Mouse (Mus musculus) limb, embryonic 12.5 days (tissue): ENCODE measurements around the gene Gcn1l1. TPM values are rescaled to one million over a fixed set of nuclear protein-coding genes. Genes with fewer than 3 reads are reported as not detected.

Source experiments
- ATAC-seq: fragments of 200-750 bp; cut with Nextera tagmentation; 2 replicates; pipeline ENCODE4 v1.8.0; 2017; ENCODE audit warnings: low read depth, moderate TSS enrichment; ENCODE audit not compliant: insufficient number of reproducible peaks, insufficient read depth, low FRiP score, low TSS enrichment
- H3K27ac ChIP-seq: fragments of 300-500 bp; sonication (generic); 2 replicates; pipeline ENCODE4 v1.5.1; 2016; ENCODE audit warnings: mild to moderate bottlenecking, moderate library complexity
- H3K27me3 ChIP-seq: fragments of 300-500 bp; sonication (generic); 2 replicates; pipeline ENCODE4 v1.6.1; 2016; ENCODE audit warnings: mild to moderate bottlenecking, moderate library complexity
- H3K36me3 ChIP-seq: fragments of 300-500 bp; sonication (generic); 2 replicates; pipeline ENCODE4 v1.6.1; 2016; ENCODE audit warnings: mild to moderate bottlenecking, moderate library complexity
- H3K4me1 ChIP-seq: fragments of 300-500 bp; sonication (generic); replicated peaks from 2 replicates; pipeline ENCODE4 v1.6.1; 2016
- H3K4me2 ChIP-seq: fragments of 300-500 bp; sonication (generic); 2 replicates; pipeline ENCODE4 v1.6.1; 2016; ENCODE audit warnings: mild to moderate bottlenecking, moderate library complexity
- H3K4me3 ChIP-seq: fragments of 300-500 bp; sonication (generic); replicated peaks from 2 replicates; pipeline ENCODE4 v1.5.1; 2016; ENCODE audit warnings: mild to moderate bottlenecking
- H3K9ac ChIP-seq: fragments of 300-500 bp; sonication (generic); replicated peaks from 2 replicates; pipeline ENCODE4 v1.6.1; 2016; ENCODE audit warnings: mild to moderate bottlenecking, moderate library complexity
- H3K9me3 ChIP-seq: fragments of 300-500 bp; sonication (generic); 2 replicates; pipeline ENCODE4 v1.6.1; 2016; ENCODE audit warnings: mild to moderate bottlenecking, moderate library complexity
- WGBS: fragments of 180-500 bp; shearing (Covaris S2); methylation state at CpG from one replicate; pipeline ENCODE4 v1.1.7; 2016; 5-methylcytosine and 5-hydroxymethylcytosine counted together
- polyA plus RNA-seq: library from polyadenylated mRNA; unstranded; fragments of >200 nt; fragmentation: Nextera tagmentation; extraction: Ambion mirVana; gene quantifications from 2 replicates; pipeline ENCODE4 v1.2.1, GENCODE M21; 2016

Gene Gcn1l1
- polyA plus RNA-seq, 1 experiment from 2014 or later = 57.4 TPM

GRCm38 (mm10) chr5:115535635-115536034 lies 29.4 kb upstream of the Gcn1l1 start:
- ATAC-seq = no peak
- Histone ChIP-seq H3K4me3 (no peak overlapping the region), H3K4me1 (peaks cover 67% of the 10 kb centered on the region), H3K9ac (no peak overlapping the region), H3K4me2 (no peak overlapping the region), H3K27me3 (no peaks in the 10 kb centered on the region), H3K36me3 (peaks cover 7% of the 10 kb centered on the region; the same call in 1 of the 2 replicates), H3K9me3 (no peaks in the 10 kb centered on the region), H3K27ac (0 out of 2 replicates have a peak overlapping the region, but pooled peaks have one; percentile 2)
- 38% methylated on average over 7 of the region's 7 CpGs for WGBS

- peaks cover 4% of the 10 kb centered on the region; the same call in 1 of the 2 replicates for H3K36me3 ChIP-seq
- H3K9ac ChIP-seq = no peak overlapping the region
- peaks cover 57% of the 10 kb centered on the region for H3K4me1 ChIP-seq
- H3K27me3 ChIP-seq = no peaks in the 10 kb centered on the region
- WGBS = 69% methylated on average over 13 of the region's 13 CpGs
- no peak overlapping the region for H3K4me3 ChIP-seq
- ATAC-seq = no peak
- H3K4me2 ChIP-seq = peak overlapping the region; percentile 15
- H3K9me3 ChIP-seq = no peaks in the 10 kb centered on the region
- no peak overlapping the region for H3K27ac ChIP-seq
Observed at GRCm38 (mm10) chr5:115538017-115538692, 26.9 kb upstream of the Gcn1l1 start.

GRCm38 (mm10) chr5:115538693-115539043 lies 26.4 kb upstream of the Gcn1l1 start:
- Histone ChIP-seq H3K9ac (no peak overlapping the region), H3K27ac (no peak overlapping the region), H3K4me1 (peaks cover 57% of the 10 kb centered on the region), H3K36me3 (no peaks in the 10 kb centered on the region), H3K4me3 (no peak overlapping the region), H3K27me3 (no peaks in the 10 kb centered on the region), H3K4me2 (peak overlapping the region; percentile 15), H3K9me3 (no peaks in the 10 kb centered on the region)
- WGBS = 1% methylated on average over 11 of the region's 12 CpGs
- ATAC-seq = peak; percentile 54; the same call in 1 of the 2 replicates

GRCm38 (mm10) chr5:115542635-115543384 lies 22.2 kb upstream of the Gcn1l1 start:
- Histone ChIP-seq H3K4me3 (no peak overlapping the region), H3K27ac (peak overlapping the region; percentile 72), H3K36me3 (peaks cover 39% of the 10 kb centered on the region), H3K4me1 (peaks cover 56% of the 10 kb centered on the region), H3K4me2 (peak overlapping the region; percentile 7; the same call in 1 of the 2 replicates), H3K9ac (peak overlapping the region; percentile 23; the same call in 1 of the 2 replicates), H3K27me3 (no peaks in the 10 kb centered on the region), H3K9me3 (no peaks in the 10 kb centered on the region)
- ATAC-seq = no peak
- 50% methylated on average over 19 of the region's 19 CpGs for WGBS

GRCm38 (mm10) chr5:115543509-115544253 lies 21.4 kb upstream of the Gcn1l1 start:
- H3K4me2 ChIP-seq = peak overlapping the region; percentile 19
- no peak overlapping the region for H3K4me3 ChIP-seq
- no peaks in the 10 kb centered on the region for H3K27me3 ChIP-seq
- H3K36me3 ChIP-seq = peaks cover 48% of the 10 kb centered on the region
- H3K9ac ChIP-seq = peak overlapping the region; percentile 40; the same call in 1 of the 2 replicates
- peaks cover 48% of the 10 kb centered on the region for H3K4me1 ChIP-seq
- ATAC-seq = no peak; the same call in none of the 2 replicates
- H3K27ac ChIP-seq = peak overlapping the region; percentile 72; the same call in 1 of the 2 replicates
- 56% methylated on average over 17 of the region's 17 CpGs for WGBS
- H3K9me3 ChIP-seq = no peaks in the 10 kb centered on the region

- Histone ChIP-seq H3K9me3 (no peaks in the 10 kb centered on the region), H3K36me3 (peaks cover 58% of the 10 kb centered on the region), H3K4me1 (peaks cover 44% of the 10 kb centered on the region), H3K4me2 (no peak overlapping the region), H3K27me3 (no peaks in the 10 kb centered on the region), H3K9ac (peak overlapping the region; percentile 42; the same call in 1 of the 2 replicates), H3K4me3 (no peak overlapping the region), H3K27ac (0 out of 2 replicates have a peak overlapping the region, but pooled peaks have one; percentile 66)
- 59% methylated on average over 18 of the region's 18 CpGs for WGBS
- peak; percentile 12; the same call in 1 of the 2 replicates for ATAC-seq
Observed at GRCm38 (mm10) chr5:115544655-115545185, 20.3 kb upstream of the Gcn1l1 start.

DNA sequence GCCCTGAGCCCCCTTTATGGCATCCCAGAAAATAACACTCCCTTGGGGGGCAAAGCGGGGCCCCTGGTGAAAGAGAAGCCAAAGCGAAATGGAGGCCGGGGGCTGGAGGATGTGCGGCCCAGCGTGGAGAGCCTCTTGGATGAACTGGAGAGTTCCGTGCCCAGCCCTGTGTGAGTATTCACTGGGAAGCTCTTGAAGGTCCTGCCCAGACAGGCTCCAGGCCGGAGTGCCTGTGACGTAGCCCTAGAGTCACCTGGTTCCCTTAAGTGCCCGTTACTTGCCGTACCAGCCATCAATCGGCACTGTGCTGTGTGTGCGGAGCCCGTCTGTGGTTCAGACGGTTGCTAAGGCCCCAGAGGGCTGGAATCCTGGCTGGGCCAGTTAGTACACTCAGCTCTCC lies 19.4 kb upstream of the Gcn1l1 start:
- Histone ChIP-seq H3K27ac (no peak overlapping the region), H3K9me3 (no peaks in the 10 kb centered on the region), H3K4me3 (no peak overlapping the region), H3K27me3 (no peaks in the 10 kb centered on the region), H3K4me1 (peaks cover 44% of the 10 kb centered on the region), H3K36me3 (peaks cover 67% of the 10 kb centered on the region), H3K9ac (0 out of 2 replicates have a peak overlapping the region, but pooled peaks have one; percentile 42), H3K4me2 (no peak overlapping the region)
- WGBS = 83% methylated on average over 14 of the region's 14 CpGs
- ATAC-seq = no peak

DNA sequence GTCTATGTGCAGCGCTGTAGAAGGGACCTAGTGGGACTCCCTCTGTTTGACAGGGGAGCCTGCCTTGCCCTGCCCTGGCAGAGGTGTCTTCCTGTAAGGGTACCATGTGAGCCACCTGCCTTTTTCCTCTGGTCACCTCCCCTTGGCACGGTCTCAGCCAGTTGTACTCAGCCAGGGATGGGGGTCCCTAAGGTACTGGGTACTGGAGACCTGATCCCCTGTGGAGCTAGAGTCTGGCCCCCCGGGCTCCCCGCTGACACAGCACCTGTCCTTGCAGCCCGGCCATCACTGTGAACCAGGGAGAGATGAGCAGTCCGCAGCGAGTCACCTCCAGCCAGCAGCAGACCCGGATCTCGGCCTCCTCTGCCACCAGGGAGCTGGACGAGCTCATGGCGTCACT lies 18.5 kb upstream of the Gcn1l1 start:
- peaks cover 76% of the 10 kb centered on the region for H3K36me3 ChIP-seq
- peak overlapping the region; percentile 50 for H3K27ac ChIP-seq
- peak overlapping the region; percentile 34 for H3K9ac ChIP-seq
- no peaks in the 10 kb centered on the region for H3K27me3 ChIP-seq
- no peak for ATAC-seq
- no peak overlapping the region for H3K4me2 ChIP-seq
- 82% methylated on average over 11 of the region's 11 CpGs for WGBS
- no peaks in the 10 kb centered on the region for H3K9me3 ChIP-seq
- H3K4me3 ChIP-seq = no peak overlapping the region
- H3K4me1 ChIP-seq = peaks cover 44% of the 10 kb centered on the region

- Histone ChIP-seq H3K9me3 (no peaks in the 10 kb centered on the region), H3K4me1 (peaks cover 43% of the 10 kb centered on the region), H3K27ac (peak overlapping the region; percentile 50), H3K4me2 (no peak overlapping the region), H3K27me3 (no peaks in the 10 kb centered on the region), H3K4me3 (no peak overlapping the region), H3K36me3 (peaks cover 81% of the 10 kb centered on the region), H3K9ac (peak overlapping the region; percentile 34; the same call in 1 of the 2 replicates)
- 60% methylated on average over 6 of the region's 6 CpGs for WGBS
- no peak for ATAC-seq
Observed at GRCm38 (mm10) chr5:115547014-115547413, 18.0 kb upstream of the Gcn1l1 start.

DNA sequence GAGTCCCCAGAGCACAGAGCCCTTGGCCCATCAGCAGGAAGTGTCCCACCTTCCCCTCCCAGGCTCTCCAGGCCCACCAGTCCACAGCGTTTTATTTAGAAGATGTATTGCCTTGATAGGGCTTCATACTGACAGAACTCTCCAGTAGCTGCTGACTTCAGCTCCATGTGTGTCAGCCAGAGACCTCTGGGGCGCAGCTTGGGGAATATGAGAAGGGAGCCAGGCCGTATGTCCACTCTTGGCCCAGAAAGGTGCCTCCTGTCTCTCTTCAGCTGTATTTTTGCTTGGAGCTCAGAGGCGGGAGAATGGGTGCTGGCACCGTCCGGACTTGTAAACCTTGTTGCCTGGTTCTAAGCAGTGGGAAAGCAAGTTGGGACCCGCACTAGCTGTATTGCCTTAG lies 17.6 kb upstream of the Gcn1l1 start:
- Histone ChIP-seq H3K27ac (peak overlapping the region; percentile 50; the same call in 1 of the 2 replicates), H3K36me3 (peaks cover 85% of the 10 kb centered on the region), H3K9me3 (no peaks in the 10 kb centered on the region), H3K4me3 (no peak overlapping the region), H3K4me1 (peaks cover 39% of the 10 kb centered on the region), H3K9ac (no peak overlapping the region), H3K27me3 (no peaks in the 10 kb centered on the region), H3K4me2 (no peak overlapping the region)
- ATAC-seq = no peak
- 85% methylated on average over 7 of the region's 7 CpGs for WGBS
